Mouse (Mus musculus): ENCODE measurements around the gene Mtif3. TPM values are rescaled to one million over a fixed set of nuclear protein-coding genes. Genes with fewer than 3 reads are reported as not detected.

Gene Mtif3
- 10 to 100 TPM; 21.8 to 27.5 TPM for total RNA-seq (2021)
- long read RNA-seq, experiment 1, full-length matches to known transcripts: 53 of 60 reads
- long read RNA-seq, experiment 1, partial matches to known transcripts: 2 of 60 reads
- long read RNA-seq, experiment 1, other reads (novel, unspliced or antisense): 5 of 60 reads
- long read RNA-seq, experiment 2, full-length matches to known transcripts: 39 of 44 reads
- long read RNA-seq, experiment 2, partial matches to known transcripts: 0 of 44 reads
- long read RNA-seq, experiment 2, other reads (novel, unspliced or antisense): 5 of 44 reads

- DNase-seq: peak; percentile 76
These were observed at the start of gene Mtif3 for GRCm38 (mm10) chr5:146963118-146963936. Gene Mtif3, minus strand, starts transcription at chr5:146963800.

- no peak for DNase-seq
These were observed 47.7 kb upstream of the Mtif3 start for GRCm38 (mm10) chr5:147011333-147011732.

- DNase-seq: no peak
These were observed 39.7 kb upstream of the Mtif3 start for GRCm38 (mm10) chr5:147003303-147003702.

DNA sequence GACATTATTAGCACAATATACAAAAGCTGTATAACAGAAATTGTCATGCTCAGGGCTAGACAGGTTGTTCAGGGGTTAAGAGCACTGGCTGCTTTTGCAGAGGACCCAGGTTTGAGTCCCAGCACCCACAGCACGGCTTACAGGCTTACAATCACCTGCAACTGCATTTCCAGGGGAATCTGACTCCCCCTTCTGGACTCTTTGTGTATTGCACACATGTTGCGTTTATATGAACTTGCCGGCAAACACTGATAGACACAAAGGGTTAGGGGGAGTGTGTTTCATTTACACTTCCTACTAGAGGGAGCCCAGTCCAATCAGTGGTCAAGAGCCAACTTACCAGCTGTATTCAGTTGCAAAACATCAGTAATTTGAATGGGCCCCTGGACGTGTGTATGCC, 37.7 kb upstream of the Mtif3 start:
- no peak for DNase-seq

DNA sequence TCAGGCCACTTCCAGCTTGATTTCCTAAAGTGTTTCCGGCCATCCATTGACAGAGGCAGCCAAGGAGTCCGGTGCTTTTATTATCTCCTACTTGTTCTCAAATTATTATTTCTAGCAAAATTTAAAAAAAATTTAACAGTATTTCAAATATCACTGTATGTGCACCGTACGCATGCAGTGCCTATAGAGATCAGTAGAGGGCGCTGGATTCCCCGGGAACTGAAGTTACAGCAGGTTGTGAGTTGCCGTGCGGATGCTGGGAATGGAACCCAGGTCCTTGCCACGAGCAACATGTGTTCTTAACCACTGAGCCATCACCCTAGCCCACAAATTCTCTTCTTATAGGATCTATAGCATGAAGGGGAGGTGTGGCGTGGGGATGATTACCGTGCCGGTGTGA, 35.2 kb upstream of the Mtif3 start:
- no peak for DNase-seq

DNA sequence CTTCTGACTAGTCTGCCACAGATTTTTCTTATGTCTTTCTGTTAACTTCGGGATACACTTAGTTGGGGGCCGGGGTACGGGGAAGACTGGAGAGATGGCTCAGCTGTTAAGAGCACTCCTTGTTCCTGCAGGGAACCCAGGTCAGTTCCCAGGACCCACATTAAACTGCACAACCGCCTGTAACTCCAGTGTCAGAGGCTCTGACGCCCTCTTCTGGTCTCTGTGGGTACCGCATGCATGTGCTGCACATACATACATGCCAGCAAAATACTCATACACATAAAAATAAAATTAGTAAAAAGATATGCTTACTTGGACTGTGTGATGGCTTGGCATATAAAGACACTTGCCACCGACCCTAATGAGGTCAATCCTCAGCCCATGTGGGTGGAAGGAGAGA, 33.2 kb upstream of the Mtif3 start:
- no peak for DNase-seq

DNA sequence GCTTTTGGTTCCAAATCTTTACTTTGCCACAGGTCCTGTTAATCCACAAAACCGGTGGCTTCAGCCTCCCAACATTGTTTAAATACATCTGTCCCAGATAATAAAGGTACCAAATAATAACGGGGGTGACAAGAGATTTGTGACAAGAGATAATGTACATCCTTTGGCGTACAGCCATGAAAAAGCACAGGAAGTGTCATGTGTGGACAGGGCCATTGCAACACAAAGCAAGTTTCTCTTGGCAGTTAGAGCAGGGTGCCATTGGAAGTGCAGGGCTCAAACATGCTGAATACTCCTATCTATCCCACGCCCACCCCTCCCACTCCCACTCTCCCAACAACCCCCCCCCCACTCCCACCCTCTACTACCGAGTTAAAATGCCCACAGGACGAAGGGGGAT, 31.4 kb upstream of the Mtif3 start:
- DNase-seq: no peak

- DNase-seq: peak; percentile 68
These were observed 29.9 kb upstream of the Mtif3 start for GRCm38 (mm10) chr5:146993509-146993908.

- DNase-seq: no peak
These were observed 25.5 kb upstream of the Mtif3 start for GRCm38 (mm10) chr5:146989051-146989450.

DNA sequence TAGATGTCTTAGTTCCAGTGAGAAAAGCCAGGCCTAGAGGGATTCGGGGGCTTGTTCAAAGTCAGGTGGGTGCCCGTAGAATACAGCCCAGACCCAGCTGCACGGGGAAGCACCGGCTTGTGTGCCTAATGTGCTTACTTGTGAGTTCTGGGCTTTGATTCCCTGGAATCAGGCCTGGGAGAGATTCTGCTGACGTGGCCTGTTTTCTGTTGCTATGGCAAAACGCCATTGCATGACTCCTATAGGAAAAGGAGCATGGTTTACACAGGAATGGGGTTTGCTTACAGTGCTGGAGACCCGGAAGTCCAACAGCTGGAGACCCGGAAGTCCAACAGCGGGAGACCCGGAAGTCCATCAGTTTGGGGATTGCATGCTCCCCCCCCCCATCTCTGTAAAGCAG, 24.0 kb upstream of the Mtif3 start:
- no peak for DNase-seq

GRCm38 (mm10) chr5:146985725-146986433, 22.3 kb upstream of the Mtif3 start:
- DNase-seq: no peak

GRCm38 (mm10) chr5:146983216-146983615, 19.6 kb upstream of the Mtif3 start:
- peak; percentile 53 for DNase-seq

DNA sequence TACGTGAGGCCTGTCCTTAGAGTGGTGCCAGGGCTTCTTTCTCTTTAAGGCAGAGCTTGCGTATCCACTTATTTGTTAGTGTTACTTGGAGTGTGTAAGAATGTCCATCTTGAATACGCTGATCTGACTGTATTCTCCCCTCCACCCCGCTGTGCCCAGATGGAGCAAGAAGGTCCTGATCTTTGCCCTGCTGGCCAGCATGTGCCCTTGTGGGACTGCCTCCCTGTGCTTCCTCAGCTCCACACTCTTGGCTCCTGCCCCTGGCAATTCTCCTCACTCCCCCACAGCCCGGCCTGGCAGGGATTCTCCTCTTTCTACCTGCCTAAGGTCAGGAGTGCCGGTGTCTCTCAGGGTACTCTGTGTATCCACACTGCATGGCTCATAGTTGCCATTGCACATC, 17.8 kb upstream of the Mtif3 start:
- DNase-seq: no peak

- no peak for DNase-seq
These were observed 11.2 kb upstream of the Mtif3 start for GRCm38 (mm10) chr5:146974781-146975123.

GRCm38 (mm10) chr5:146973858-146974780, 10.5 kb upstream of the Mtif3 start:
- no peak for DNase-seq

GRCm38 (mm10) chr5:146973353-146973752, 9.8 kb upstream of the Mtif3 start:
- DNase-seq: no peak

- no peak for DNase-seq
These were observed 8.4 kb upstream of the Mtif3 start for GRCm38 (mm10) chr5:146971776-146972561.

GRCm38 (mm10) chr5:146968695-146969393, 5.2 kb upstream of the Mtif3 start:
- no peak for DNase-seq

DNA sequence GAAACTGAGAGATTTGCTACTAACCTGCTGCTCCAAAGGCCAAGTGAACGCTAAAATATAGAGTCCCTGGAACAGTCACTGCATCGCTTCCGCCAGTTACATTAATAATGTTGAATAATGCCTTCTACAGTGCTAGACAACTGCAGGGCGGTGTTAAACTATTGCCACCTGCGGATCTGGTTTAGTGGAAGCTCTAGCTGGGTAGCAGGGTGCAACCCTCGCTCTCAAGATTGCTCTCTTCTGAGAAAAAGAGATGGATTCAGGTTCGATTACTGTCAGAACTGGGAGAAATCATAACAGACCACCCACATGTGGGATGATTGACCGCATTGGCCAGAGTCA, 308 bp upstream of the Mtif3 start:
- no peak for DNase-seq

DNA sequence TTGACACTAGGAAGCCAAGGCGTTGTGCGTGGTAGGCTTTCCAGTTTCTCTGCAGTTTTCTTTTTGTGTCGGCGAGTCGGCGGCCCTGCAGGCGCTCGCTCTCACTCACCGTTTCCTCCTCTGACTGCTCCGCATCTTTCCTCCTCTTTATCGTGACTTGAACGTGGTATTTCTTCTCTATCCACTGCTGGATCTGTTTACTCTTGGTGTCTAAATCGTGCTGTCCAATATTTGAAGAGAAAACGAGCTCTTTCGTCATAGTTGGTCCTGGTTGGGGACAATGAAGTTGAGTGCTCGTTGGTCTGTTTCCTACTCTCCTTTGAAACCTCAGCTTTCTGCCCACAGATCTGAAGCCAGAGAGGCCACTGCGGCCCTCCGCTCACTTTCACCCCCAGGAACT, 6.9 kb downstream of the Mtif3 start:
- DNase-seq: no peak

DNA sequence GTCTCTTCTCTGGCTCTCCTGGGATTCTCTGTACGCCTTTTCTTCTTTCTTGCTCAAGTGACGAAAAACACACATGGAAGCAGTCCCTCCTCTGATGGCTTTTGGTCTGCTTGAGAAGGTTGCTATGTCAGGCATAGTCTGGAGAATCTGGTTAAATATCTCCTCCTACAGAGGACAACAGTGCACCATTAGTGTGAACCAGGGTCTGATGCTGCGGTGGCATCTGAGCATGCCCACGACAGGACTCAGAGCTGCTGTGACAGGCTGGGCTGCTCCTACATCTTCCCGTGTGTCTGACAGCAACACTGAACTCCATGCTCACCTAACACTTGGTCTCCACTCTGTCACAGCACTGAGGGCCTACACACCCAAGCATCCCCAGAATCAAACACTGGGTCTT, 7.9 kb downstream of the Mtif3 start:
- DNase-seq: no peak

All from gastrocnemius, postnatal 10 days (tissue).